Mouse (Mus musculus) liver, embryonic 15.5 days (tissue): Measurements from ENCODE around the gene Pik3ca. TPM values are rescaled to one million over a fixed set of nuclear protein-coding genes. Genes with fewer than 3 reads are reported as not detected.

ENCODE experiments used
- ATAC-seq: fragments of 200-750 bp; cut with Nextera tagmentation; 2 replicates; pipeline ENCODE4 v1.8.0; 2017; ENCODE audit warnings: moderate number of reproducible peaks, mild to moderate bottlenecking, moderate library complexity; ENCODE audit not compliant: insufficient read depth
- H3K27ac ChIP-seq: fragments of 300-500 bp; sonication (generic); replicated peaks from 2 replicates; pipeline ENCODE4 v1.5.1; 2015; ENCODE audit warnings: mild to moderate bottlenecking, inconsistent platforms
- H3K27me3 ChIP-seq: fragments of 300-500 bp; sonication (generic); 2 replicates; pipeline ENCODE4 v1.6.1; 2015; ENCODE audit warnings: mild to moderate bottlenecking, inconsistent platforms
- H3K36me3 ChIP-seq: fragments of 300-500 bp; sonication (generic); replicated peaks from 2 replicates; pipeline ENCODE4 v1.6.1; 2015; ENCODE audit warnings: moderate library complexity, mild to moderate bottlenecking, inconsistent platforms
- H3K4me1 ChIP-seq: fragments of 300-500 bp; sonication (generic); replicated peaks from 2 replicates; pipeline ENCODE4 v1.6.1; 2015; ENCODE audit warnings: inconsistent platforms
- H3K4me2 ChIP-seq: fragments of 300-500 bp; sonication (generic); 2 replicates; pipeline ENCODE4 v1.6.1; 2015; ENCODE audit warnings: moderate library complexity, mild to moderate bottlenecking, inconsistent platforms
- H3K4me3 ChIP-seq: fragments of 300-500 bp; sonication (generic); replicated peaks from 2 replicates; pipeline ENCODE4 v1.5.1; 2015; ENCODE audit warnings: mild to moderate bottlenecking, inconsistent platforms
- H3K9ac ChIP-seq: fragments of 300-500 bp; sonication (generic); 2 replicates; pipeline ENCODE4 v1.6.1; 2015; ENCODE audit warnings: moderate library complexity, mild to moderate bottlenecking, inconsistent platforms
- H3K9me3 ChIP-seq: fragments of 300-500 bp; sonication (generic); replicated peaks from 2 replicates; pipeline ENCODE4 v1.6.1; 2016; ENCODE audit warnings: inconsistent platforms
- WGBS: fragments of 180-500 bp; shearing (Covaris S2); methylation state at CpG from one replicate; pipeline ENCODE4 v1.1.7; 2015; ENCODE audit warnings: mixed read lengths; ENCODE audit not compliant: insufficient replicate concordance; 5-methylcytosine and 5-hydroxymethylcytosine counted together
- polyA plus RNA-seq: library from polyadenylated mRNA; unstranded; fragments of >200 nt; fragmentation: Nextera tagmentation; extraction: Ambion mirVana; gene quantifications from 2 replicates; pipeline ENCODE4 v1.2.1, GENCODE M21; 2015

Pik3ca gene
- polyA plus RNA-seq, 1 experiment from 2014 or later = 2.4 TPM

DNA sequence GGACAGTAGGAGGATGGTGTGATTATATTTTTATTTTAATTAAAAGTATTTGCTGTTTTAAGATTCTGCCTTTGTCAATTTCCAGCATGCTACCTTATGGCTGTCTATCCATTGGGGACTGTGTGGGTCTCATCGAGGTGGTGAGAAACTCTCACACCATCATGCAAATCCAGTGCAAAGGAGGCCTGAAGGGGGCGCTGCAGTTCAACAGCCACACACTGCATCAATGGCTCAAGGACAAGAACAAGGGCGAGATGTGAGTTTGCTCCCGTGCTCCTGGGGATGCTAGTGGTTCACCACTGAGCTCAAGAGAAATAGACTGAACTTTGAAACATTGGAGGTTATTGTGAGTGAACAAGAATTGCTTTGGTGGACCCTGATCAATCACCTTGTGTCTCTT is 62.3 kb downstream of the Pik3ca start:
- WGBS = 69% methylated on average over 4 of the region's 4 CpGs
- H3K36me3 ChIP-seq = peaks cover 69% of the 10 kb centered on the region

DNA sequence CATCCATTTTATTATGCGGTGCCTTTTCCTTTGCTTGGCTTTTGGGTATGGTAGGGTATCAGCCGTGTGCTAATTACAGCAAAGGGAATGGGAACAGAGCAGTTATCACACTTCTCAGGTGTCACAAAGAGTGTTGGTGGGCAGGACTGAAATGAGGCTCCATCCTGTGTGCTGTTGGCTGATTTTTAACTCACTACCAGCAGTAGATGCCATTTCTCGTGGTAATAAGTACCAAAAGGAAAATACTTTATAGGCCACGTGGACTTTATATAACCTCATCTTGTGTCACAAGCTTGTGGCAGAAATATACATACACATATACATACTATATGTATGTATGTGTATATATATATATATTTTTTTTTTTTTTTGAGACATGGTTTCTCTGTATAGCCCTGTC is 69.8 kb downstream of the Pik3ca start:
- no peak overlapping the region for H3K4me3 ChIP-seq
- ATAC-seq = no peak
- no peak overlapping the region for H3K4me2 ChIP-seq
- no peaks in the 10 kb centered on the region for H3K4me1 ChIP-seq
- H3K9me3 ChIP-seq = no peaks in the 10 kb centered on the region
- no peak overlapping the region for H3K27ac ChIP-seq
- H3K27me3 ChIP-seq = no peaks in the 10 kb centered on the region
- 73% methylated on average over 4 of the region's 4 CpGs for WGBS
- no peak overlapping the region for H3K9ac ChIP-seq
- peaks cover 15% of the 10 kb centered on the region for H3K36me3 ChIP-seq

More for the DNA sequence above, 62.3 kb downstream of the Pik3ca start:
- Histone ChIP-seq H3K9ac (no peak overlapping the region), H3K4me2 (no peak overlapping the region), H3K4me1 (no peaks in the 10 kb centered on the region), H3K27me3 (no peaks in the 10 kb centered on the region), H3K27ac (no peak overlapping the region), H3K4me3 (no peak overlapping the region), H3K9me3 (no peaks in the 10 kb centered on the region)
- no peak for ATAC-seq

DNA sequence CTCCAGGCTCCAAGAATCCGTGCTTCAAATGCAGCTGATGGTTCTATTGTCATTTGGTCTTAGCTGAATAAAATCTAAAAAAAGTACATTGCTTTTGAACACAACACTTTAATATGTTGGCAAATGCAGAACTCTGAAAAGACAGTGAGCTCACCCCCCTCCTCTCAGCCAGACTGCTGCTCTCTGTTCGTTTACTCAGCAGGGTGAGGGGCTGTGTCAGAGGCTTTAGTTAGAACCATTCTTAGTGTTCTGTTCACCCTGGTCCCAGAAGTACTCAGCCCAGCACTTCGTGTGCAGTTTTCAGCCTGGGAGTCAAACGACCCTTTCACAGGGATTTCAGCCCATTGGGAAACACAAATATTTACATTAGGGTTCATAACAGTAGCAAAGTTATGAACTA is 70.9 kb downstream of the Pik3ca start:
- H3K27ac ChIP-seq = no peak overlapping the region
- 61% methylated on average over 4 of the region's 4 CpGs for WGBS
- H3K4me3 ChIP-seq = no peak overlapping the region
- no peak overlapping the region for H3K4me2 ChIP-seq
- H3K27me3 ChIP-seq = no peaks in the 10 kb centered on the region
- H3K9me3 ChIP-seq = no peaks in the 10 kb centered on the region
- H3K4me1 ChIP-seq = no peaks in the 10 kb centered on the region
- no peak for ATAC-seq
- H3K36me3 ChIP-seq = peaks cover 6% of the 10 kb centered on the region
- no peak overlapping the region for H3K9ac ChIP-seq

DNA sequence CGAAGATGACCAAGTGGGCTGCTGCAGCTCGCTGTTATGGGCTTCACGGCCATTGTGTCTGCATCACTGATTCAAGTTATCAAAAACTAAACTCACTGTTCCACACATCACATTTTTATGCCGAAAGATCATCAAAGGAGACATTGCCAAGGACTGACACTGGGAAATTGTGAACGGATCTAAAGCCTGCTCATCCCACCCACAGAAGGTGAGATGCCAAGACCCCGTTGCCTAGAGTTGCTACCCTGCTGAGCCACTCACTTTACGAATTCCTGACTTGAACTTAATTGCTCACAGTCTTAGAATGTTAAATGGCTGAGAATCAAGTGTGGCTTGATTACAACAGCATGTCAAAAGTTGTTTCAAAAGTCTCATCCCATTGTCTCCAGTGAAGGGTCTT is 73.0 kb downstream of the Pik3ca start:
- H3K4me3 ChIP-seq = no peak overlapping the region
- ATAC-seq = no peak
- H3K9ac ChIP-seq = no peak overlapping the region
- H3K9me3 ChIP-seq = no peaks in the 10 kb centered on the region
- H3K27me3 ChIP-seq = no peaks in the 10 kb centered on the region
- H3K27ac ChIP-seq = no peak overlapping the region
- no peaks in the 10 kb centered on the region for H3K4me1 ChIP-seq
- 72% methylated on average over 7 of the region's 7 CpGs for WGBS
- no peak overlapping the region for H3K4me2 ChIP-seq
- no peaks in the 10 kb centered on the region; the same call in 1 of the 2 replicates for H3K36me3 ChIP-seq

- H3K27me3 ChIP-seq = no peaks in the 10 kb centered on the region
- no peaks in the 10 kb centered on the region; the same call in 1 of the 2 replicates for H3K36me3 ChIP-seq
- ATAC-seq = no peak
- WGBS = 55% methylated on average over 6 of the region's 6 CpGs
- no peak overlapping the region for H3K27ac ChIP-seq
- no peaks in the 10 kb centered on the region for H3K4me1 ChIP-seq
- H3K9ac ChIP-seq = no peak overlapping the region
- H3K4me2 ChIP-seq = no peak overlapping the region
- no peak overlapping the region for H3K4me3 ChIP-seq
- no peaks in the 10 kb centered on the region for H3K9me3 ChIP-seq
Measured at GRCm38 (mm10) chr3:32471098-32471497, 73.6 kb downstream of the Pik3ca start.

- Histone ChIP-seq H3K4me3 (no peak overlapping the region), H3K9ac (no peak overlapping the region), H3K4me2 (no peak overlapping the region), H3K36me3 (no peaks in the 10 kb centered on the region), H3K4me1 (no peaks in the 10 kb centered on the region), H3K9me3 (no peaks in the 10 kb centered on the region), H3K27ac (no peak overlapping the region), H3K27me3 (no peaks in the 10 kb centered on the region)
- no peak for ATAC-seq
- WGBS = 57% methylated on average over 14 of the region's 14 CpGs
Measured at GRCm38 (mm10) chr3:32472191-32472900, 74.9 kb downstream of the Pik3ca start.

DNA sequence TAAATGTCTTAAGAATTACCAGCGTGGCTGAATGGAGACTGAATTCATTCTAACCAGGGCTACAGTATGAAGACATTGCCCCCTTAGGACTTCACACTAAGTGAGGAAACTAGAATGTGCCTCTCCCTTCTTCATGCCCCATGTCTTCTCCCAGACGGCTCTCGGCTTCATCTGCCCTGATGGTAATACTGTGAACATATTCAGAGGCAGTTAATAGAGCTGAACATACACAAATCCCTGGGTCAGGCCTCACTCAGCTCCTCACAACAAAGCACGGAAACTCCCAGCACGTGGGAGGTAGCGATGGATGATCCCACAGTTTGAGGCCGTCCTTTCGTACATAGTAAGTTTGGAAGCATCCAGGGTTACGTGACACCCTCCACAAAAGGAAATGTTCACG is 75.7 kb downstream of the Pik3ca start:
- no peak for ATAC-seq

DNA sequence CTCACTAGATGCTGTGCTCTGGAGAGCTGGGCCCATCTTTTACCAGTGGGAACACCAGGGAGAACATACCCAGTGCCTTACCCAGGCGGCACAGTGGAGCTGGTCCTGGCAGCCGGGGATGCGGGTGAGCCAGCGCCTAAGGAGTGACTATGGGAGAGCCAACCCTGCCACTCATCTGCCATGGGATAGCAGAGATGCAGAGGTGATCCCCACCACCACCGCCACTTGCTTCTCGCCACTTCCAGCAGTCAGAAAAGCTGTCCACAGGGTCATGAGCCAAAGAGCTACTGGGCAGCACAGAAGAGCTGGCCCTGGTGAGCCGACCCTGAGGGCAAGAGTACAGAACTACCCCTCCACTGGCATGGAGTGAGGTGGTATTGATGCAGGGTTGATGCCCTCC is 82.5 kb downstream of the Pik3ca start:
- WGBS = 61% methylated on average over 7 of the region's 7 CpGs
- no peak overlapping the region for H3K4me3 ChIP-seq
- H3K36me3 ChIP-seq = no peaks in the 10 kb centered on the region
- H3K27ac ChIP-seq = no peak overlapping the region
- ATAC-seq = no peak
- H3K27me3 ChIP-seq = no peaks in the 10 kb centered on the region
- no peak overlapping the region for H3K4me2 ChIP-seq
- H3K9me3 ChIP-seq = no peaks in the 10 kb centered on the region
- no peak overlapping the region for H3K9ac ChIP-seq
- no peaks in the 10 kb centered on the region for H3K4me1 ChIP-seq

More for the DNA sequence above, 75.7 kb downstream of the Pik3ca start:
- no peak overlapping the region for H3K9ac ChIP-seq
- no peaks in the 10 kb centered on the region for H3K36me3 ChIP-seq
- WGBS = 67% methylated on average over 10 of the region's 10 CpGs
- H3K27me3 ChIP-seq = no peaks in the 10 kb centered on the region
- H3K4me2 ChIP-seq = no peak overlapping the region
- no peaks in the 10 kb centered on the region for H3K9me3 ChIP-seq
- no peaks in the 10 kb centered on the region for H3K4me1 ChIP-seq
- H3K27ac ChIP-seq = no peak overlapping the region
- no peak overlapping the region for H3K4me3 ChIP-seq

- no peak overlapping the region for H3K9ac ChIP-seq
- H3K4me1 ChIP-seq = no peaks in the 10 kb centered on the region
- no peak overlapping the region for H3K4me3 ChIP-seq
- H3K36me3 ChIP-seq = no peaks in the 10 kb centered on the region
- H3K27me3 ChIP-seq = no peaks in the 10 kb centered on the region
- no peak overlapping the region for H3K4me2 ChIP-seq
- H3K27ac ChIP-seq = no peak overlapping the region
- no peaks in the 10 kb centered on the region for H3K9me3 ChIP-seq
- 56% methylated on average over 3 of the region's 3 CpGs for WGBS
- no peak for ATAC-seq
Measured at GRCm38 (mm10) chr3:32483035-32483434, 85.6 kb downstream of the Pik3ca start.

GRCm38 (mm10) chr3:32486543-32486942 is 89.1 kb downstream of the Pik3ca start:
- Histone ChIP-seq H3K4me3 (no peak overlapping the region), H3K4me2 (no peak overlapping the region), H3K27me3 (no peaks in the 10 kb centered on the region), H3K9ac (no peak overlapping the region), H3K9me3 (no peaks in the 10 kb centered on the region), H3K27ac (no peak overlapping the region), H3K36me3 (no peaks in the 10 kb centered on the region), H3K4me1 (no peaks in the 10 kb centered on the region)
- 49% methylated on average over 4 of the region's 4 CpGs for WGBS
- no peak for ATAC-seq

DNA sequence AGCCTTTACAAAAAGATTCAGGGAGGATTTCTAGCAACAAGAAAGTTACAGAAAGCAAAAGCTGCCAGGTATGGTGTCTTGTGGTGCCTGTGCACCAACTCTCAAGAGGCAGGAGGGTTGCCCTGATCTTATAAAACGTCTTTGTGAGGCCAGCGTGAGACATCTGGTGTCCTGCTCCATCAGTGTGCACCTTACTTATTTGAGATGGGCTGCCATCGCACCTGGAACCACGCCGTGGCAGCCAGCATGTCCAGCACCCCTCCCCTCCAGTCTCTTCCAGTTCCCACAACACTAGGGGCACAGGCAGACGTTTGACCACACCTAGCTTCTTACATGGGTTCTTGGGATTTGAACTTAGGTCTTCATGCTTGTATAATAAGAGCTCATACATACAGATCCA is 90.7 kb downstream of the Pik3ca start:
- 62% methylated on average over 6 of the region's 6 CpGs for WGBS
- Histone ChIP-seq H3K4me3 (no peak overlapping the region), H3K27me3 (no peaks in the 10 kb centered on the region), H3K9me3 (no peaks in the 10 kb centered on the region), H3K4me1 (no peaks in the 10 kb centered on the region), H3K9ac (no peak overlapping the region), H3K27ac (no peak overlapping the region), H3K36me3 (no peaks in the 10 kb centered on the region), H3K4me2 (no peak overlapping the region)
- ATAC-seq = no peak
